Mouse (Mus musculus) brain, embryonic 18.5 days (tissue): ENCODE measurements around the gene Dtx4.

ENCODE experiments used
- DNase-seq: peaks from one replicate; pipeline ENCODE4 v3.0.0-alpha.2; 2012; ENCODE audit warnings: low read depth, low spot score

Gene Dtx4

DNA sequence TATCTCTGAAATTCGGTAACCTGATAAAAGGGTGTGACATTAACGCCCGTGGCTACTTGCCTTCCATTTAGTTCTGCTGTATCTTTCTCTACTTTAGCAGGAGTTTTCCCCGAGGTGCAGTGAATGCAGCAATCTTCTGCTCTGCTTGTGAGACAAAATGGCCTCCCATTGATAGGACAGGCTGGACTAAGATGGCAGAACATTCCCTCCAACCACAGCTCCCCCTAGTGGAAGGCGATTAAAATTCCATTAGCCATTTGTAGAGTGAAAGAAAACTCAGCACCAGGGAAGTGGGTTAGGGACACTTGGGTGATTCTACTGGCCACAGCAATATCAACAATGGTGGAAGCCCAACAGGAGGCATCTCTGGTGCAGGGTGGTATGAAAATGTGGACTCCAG lies 33.8 kb downstream of the Dtx4 start:
- DNase-seq: no peak

DNA sequence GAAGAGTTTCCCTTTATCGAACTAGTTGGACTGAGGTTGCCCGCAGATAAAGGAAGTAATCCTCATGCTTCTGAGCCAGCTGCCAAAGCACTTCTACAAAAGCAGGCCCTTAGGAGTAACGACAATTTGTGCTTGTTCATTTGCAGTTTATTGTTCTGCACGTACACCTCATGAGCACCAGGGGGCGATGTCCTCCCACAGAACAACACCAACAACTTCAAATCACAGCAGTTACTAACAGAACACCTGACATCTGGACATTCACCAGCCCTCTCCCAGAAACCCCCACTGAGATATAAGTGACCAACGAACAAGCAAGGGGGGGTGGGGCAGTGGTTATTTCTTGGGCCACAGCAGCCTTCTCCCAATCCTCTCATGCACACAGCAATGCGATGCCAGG lies 35.0 kb downstream of the Dtx4 start:
- no peak for DNase-seq

DNA sequence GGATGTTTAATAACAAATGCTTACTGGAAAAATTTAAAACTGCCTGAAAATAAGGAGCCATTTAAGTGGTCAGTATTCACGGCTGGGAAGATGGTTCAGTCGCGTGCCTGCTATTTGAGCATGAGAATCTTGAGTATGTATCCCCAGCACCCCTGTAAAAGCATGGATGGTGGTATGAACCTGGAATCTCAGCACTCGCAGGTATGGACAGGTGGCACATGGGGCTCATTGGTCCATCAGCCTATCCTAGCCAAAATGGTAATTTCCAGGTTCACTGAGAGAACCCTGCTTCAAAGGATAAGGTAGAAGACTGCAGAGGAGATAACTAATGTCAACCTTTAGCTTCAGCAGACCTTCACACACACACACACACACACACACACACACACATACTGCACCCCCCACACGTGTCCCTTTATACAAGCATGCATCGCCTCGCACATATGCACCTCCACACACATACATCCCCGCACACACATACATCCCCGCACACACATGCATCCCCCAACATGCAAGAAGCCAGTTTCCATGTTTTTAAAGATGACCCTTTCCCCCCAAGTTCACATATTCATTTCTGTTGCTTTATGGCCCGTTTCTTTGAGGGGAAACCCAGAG lies 35.6 kb downstream of the Dtx4 start:
- DNase-seq: no peak

DNA sequence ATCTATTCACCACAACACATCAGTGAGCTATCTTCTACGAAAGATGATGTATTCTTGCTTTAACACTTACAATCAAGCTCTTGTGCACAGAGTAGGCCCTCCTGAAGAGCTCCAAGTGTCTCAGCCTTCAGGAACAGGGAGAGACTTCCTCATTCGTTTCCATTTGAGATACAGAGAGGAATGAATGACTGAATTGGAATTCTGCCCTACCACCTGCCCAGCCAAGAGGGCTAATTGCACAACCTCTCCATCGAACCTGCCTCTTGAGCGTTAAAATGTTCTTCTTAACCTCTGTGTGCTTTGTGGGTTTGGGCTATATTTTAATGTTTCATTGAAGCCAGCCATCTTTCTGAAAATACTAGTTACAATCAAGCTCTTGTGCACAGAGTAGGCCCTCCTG lies 36.6 kb downstream of the Dtx4 start:
- no peak for DNase-seq

DNA sequence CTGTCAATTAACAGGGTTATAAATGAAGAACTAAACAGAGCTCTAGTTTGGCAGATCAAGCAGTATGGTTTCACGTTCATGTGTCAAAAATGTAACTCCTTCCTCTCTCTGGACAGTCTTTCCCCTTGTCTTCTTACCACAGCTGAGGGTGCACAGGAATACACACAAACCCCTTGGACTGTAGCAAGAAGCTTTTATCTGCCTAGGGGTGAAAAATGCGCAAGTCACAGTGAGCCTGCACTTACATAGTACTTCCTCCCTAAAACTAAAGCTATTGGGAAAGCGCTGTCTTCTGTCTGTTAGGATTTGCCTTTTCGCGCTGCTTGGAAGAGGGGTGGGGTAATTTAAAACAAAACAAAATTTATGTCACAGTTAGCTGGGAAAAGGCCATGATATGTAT lies 37.1 kb downstream of the Dtx4 start:
- DNase-seq: no peak

DNA sequence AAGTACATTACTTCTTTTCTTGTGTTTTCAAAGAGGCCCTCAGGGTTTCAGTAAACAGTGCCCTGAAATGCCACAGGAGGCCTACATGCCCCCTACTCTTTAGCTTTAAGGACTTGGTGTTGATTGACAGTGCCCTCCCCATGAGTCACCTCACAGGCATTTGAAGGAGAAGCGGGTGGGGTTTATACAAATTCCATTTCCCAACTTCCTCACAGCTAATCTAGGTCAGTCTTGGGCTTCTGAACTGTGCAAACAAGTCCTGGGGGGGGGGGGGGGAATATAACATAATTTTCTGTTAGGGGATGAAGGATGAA lies 37.6 kb downstream of the Dtx4 start:
- no peak for DNase-seq

DNA sequence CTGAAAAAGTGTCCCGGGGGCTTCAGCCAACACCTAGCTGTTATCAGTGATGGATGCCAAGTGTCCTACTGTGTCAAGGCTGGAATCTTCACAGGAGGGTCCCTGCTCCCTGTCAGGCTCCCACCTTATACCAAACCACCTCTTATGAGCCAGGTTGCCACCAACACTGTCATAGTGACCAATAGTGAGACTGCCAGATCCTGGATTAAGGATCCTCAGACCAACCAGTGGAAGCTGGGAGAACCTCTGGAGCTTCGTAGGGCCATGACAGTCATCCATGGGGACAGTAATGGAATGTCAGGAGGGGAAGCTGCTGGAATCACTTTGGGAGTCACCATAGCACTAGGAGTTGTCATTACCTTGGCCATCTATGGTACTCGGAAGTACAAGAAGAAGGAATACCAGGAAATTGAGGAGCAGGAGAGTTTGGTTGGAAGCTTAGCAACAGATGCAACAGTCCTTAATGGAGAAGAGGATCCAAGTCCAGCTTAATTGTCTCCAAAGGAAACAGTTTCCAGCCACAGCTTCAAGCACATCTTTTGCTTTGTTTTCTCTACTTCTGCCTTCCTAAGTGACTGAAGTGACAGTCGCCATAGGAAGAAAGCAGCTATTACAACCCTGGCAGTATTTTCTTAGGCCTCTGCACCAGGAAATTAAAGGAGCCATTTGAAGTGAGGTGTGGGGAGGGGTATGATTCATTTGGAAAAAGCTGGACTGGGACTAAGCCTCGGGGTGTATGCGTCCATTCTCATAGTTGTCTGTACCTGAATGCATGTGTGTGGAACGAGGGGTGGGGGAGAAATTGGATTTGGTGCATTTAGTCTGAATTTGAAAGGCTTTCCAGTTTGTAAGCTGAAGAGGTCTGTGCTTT lies 38.2 kb downstream of the Dtx4 start:
- DNase-seq: no peak

DNA sequence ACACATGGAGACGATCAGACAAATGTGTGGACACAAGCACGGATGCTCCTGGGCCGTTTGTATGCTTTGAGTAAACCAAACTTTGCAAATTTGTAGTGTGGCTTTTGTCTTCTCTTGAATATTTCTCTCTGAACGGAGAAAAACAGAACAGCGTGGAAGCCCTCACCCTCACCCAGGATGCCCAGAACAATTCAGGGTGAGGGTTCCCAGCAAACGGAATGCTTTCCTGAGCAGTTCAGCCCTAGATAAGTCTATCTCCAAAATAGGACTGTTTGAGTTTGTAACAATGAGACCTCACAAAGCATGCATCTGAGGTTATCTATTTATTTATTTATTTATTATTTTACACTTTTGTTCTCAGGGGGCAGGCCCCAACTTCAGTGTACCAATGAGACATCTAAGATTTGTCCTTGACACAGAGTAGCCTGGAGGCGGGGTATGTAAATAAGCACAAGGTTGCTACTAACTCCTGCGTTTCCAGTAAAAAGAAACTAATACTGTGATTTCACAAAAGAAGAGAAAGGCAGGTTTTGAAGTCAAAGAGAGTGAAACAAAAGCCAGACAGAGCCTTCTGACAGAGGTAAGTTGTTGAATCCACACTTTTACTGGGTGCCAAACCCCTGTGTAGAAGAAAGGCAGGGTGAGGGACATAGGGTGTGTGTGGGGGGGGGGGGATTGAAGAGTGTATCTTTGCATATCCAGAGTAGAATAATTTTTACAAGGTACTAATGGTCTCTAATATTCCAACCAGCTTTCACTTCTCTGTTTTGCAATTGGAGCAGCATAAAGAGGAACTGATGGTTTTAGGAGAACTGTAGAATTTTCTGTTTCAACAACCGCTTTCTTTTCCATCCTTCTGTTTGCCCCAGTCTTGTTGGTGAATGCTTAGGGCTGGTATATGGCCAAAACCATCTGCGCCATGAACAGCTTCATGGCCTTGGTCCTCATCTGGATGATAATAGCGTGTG lies 40.7 kb downstream of the Dtx4 start, which contains the start of gene Mpeg1:
Mpeg1 (plus strand) TSS at position 498 of the 968 bp plus-strand sequence.
- DNase-seq: no peak

DNA sequence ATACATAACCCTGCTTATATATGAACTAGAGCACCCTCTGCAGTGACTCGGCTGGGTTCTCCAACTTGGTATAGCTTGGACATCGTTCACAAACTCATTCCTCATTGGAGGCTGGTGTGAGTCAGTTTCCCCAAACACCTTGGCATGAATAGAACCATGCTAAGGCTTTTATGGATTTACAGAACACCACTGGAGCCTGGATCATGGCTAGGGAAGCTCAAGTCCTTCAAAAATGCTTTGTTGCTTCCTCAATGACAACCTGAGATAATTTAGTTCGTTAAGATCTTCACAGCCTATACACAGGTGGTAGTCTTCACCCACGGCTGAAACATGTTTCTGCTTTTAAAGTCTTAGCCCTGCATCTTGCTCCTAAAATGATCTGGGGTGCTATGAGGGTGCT lies 41.7 kb downstream of the Dtx4 start:
- no peak for DNase-seq

DNA sequence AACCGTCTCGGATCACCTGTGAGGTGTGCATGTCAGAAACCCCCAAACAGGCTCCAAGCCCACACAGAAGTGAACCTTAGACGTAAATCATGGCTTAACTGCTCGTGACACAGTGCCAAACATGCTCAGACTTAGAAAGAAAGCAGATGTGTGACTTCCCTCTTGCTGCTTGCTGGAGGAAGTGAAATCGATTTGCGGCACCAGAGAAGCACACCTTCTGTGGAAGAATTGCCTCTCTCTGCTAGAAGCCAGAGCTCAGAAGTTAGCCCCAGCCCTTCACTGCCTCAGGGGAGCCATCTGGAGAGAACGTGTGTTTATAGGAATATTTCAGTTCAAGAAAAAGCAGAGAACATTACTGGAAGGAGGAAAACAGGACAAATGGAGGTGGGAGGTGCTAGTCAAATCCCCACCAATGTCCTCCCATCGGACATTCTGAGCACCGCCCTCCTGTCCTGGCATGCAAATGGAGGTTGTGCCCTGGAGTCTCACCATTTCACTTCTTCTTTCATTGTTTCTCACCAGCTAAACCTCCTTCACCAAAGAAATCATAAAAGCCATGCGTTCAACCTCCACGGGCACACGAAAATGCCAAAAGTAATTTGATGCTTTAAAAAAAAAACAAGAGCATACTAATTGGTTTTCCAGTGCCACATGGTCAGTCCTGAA lies 43.7 kb downstream of the Dtx4 start:
- DNase-seq: no peak

DNA sequence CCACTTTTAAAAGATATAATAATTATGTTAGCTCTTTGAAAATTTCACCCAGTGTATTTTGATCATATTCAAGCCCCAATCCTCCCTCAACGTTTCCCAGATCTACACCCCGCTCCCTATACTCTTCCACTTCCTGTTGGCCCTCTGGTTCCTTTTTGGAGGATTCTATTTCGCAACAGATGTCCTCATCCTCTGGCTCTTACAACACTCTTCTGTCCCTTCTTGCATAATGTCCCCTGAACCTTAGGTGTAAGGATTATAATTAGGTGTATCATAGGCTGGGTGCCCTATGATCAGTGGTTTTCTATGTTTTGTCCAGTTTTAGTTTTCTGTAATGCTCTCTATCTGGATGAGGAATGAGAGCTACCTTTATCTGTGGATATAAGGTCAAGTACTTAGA lies 56.2 kb downstream of the Dtx4 start:
- no peak for DNase-seq

DNA sequence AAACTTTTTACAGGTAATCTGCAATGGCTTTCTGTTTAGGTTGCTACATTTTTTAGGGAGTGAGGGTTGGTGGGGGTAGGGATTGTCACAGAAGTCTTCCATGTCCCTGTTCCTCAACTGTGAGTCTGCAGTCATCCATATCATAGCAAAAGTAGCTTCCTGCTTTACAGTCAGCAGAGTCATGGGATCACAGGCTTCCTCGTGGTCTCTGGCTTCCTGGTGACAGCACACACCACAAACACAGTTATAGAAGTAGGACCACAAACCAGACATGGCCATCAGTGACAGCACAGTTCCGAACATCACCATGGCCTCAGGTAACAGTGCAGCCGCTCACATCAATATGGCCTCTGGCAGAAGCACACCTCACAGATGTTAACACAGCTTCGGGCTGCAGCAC lies 58.7 kb downstream of the Dtx4 start:
- no peak for DNase-seq

DNA sequence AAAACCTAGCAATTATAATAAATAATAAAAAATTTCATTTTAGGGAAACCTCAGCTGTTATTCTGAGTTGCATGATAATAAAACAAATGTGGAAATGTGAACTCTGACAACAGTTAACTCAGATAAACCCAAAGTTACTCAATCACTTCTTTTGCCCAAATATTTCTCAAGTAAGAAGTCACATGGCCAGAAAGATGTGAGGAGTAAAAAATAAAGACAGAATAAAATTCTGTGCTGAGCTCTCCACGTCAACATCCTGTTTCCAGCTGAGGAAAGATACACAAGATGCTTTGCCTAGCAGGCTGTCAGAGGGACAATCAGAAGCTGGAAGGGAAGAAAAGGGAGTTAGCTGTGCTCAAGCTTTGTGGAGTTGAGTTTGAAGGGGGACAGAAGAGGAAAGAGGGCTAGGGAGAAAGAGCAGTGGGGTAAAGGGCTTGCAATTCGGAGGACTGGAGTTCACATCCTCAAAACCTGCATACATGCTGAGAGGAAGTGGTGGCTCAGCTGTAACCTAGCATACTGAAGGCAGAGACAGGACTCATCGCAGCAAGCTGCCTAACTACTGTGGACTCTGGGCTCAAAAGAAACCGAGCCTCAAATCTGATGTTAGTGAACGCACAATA lies 61.0 kb downstream of the Dtx4 start:
- DNase-seq: no peak

DNA sequence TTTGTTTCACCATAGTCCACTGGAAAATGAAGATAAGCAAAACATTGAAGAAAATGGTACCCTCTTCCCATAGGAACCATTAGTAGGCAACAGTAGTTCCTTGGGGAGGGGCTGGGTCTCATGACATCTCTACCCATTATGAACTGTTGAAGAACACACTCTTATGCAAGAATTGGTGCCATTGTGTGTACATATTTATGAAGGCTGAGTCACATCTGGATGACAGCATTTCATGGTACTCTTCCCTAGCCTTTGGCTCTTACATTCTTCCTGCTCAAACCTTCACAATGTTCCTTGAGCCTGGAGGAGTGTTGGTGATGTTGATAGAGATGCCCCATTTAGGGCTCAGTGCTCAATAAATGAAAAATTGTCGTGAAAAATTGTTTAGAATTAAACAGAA lies 61.7 kb downstream of the Dtx4 start:
- DNase-seq: no peak

DNA sequence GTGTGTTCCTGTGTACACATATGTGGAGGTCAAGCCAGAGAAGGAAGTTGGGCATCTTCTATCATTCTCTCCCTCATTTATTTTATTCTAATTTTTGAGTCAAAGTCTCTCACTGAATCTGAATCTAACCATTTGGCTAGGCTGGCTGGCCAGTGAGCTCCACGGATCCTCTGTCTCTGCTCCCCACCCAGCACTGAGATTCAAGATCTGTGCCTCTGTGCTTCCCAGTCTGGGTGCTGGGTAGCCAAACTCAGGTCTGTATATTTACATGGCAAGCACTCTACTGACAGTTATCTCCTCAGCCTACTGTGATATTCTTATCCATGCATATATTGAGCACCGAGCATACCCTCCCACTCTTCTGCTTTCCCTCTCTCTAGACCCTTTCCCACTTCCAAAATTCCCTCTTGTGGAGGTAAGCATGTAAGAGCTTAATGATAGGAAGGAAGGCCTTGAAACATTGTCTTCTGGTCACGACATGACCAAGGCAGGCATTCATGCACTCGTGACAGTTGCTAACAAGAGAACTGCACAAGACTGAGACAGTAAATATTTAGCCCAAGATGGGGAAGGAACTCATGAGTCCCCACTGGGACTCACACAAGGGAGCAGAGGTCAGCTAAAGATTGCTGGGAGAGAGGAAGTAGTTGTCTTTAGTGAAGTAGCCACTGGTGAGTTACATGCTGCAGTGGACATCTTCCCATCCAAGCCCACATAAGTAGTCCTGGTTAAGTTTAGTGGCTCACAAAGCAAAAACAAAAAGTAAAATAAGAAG lies 65.3 kb downstream of the Dtx4 start:
- no peak for DNase-seq

DNA sequence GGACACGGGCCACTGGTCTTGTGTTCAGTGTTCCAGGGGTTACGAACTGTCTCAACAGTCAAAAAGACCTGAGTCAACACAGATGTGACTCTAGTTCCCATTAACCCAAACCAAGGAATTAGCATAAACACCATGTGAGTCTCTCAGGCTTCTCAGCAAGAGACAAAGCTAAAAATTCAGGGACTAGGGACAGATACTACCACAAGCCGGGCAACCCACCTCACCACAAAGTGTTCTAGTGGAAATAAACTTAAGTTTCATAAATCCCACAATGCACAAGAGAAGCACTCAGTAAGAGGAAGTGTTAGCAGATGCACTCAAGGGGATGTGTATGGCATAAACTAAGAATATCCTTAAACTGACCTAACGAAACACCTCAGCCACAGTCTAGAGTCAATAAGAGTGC lies 66.2 kb downstream of the Dtx4 start:
- DNase-seq: no peak

DNA sequence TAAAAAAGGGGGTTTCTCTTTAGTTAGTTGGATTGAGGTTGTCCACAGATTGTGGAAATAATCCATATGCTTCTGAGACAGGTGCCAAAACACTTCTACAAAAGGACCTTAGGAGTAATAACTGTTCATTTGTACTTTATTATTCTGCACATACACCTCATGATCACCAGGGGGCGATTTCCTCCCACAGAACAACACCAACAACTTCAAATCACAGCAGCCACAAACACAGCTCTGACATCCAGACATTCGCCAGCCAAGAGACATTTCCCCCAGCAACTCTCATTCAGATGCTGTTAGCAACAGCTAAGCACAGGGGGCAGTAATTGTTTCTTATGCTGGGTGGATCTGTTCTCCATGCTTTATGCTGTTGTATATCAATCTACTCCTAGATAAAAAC lies 68.2 kb downstream of the Dtx4 start:
- DNase-seq: peak; percentile 22

DNA sequence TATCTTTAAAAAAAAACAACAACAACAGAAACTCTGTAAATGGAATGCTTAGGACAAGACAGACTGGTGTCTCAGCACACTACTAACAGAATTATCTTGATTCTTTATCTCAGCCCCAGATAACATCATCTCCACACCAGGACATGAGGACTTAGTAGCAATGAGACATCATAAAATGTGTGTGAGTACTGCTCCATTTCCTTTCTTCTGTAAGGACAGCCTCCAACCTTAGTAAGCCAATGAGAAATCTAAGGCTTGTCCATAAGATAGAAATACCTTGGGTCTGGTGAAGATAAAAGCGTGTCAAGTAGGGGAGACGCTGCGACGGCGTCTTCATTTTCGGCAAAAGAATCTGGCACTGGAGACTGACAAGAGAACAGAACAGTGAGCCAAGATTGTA lies 73.6 kb downstream of the Dtx4 start, which contains the start of gene Pfpl:
Pfpl (plus strand) TSS at position 301 of the 400 bp plus-strand sequence.
- DNase-seq: no peak

DNA sequence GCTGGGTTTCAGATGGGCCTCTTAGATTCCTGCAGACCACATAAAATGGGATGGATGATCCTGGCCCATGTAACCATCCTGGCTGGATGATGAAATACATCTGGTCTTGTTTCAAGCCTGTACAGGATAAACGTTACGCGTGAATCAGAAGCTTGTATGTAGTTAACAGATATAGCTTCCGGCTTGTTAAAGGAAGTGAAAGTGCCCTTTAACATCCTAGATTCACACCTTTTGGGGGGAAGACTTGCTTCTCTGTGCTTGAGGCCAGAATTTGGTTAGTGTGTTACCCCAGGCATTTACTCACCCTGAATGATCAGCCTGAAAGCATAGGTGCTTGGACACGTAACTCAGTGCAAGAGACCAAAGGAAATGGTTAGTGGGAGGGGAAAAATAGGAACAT lies 74.2 kb downstream of the Dtx4 start:
- DNase-seq: no peak

DNA sequence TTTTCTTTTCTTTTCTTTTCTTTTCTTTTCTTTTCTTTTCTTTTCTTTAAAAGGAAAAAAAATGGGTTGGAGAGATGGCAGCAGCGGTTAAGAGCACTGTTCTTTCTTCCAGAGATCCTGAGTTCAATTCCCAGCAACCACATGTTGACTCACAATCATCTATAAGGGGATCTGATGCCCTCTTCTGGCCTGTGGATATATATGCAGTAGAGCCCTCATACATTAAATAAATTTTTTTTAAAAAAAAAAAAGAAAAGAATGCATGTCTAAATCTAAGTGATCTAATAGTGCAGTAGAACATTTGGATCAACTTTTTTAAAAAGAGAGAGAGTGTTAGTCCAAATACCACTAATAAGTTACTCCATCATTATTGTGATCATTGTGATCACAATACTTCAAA lies 79.6 kb downstream of the Dtx4 start:
- DNase-seq: no peak
